Mouse (Mus musculus) left cerebral cortex, postnatal 36 days (tissue): ENCODE measurements around the gene Gm11172. TPM values are rescaled to one million over a fixed set of nuclear protein-coding genes. Genes with fewer than 3 reads are reported as not detected.
"Not testable (repeated sequence)": the region's sequence is repeated elsewhere in the genome, so short reads cannot be mapped to it uniquely, and the experiment has no call there.

Source experiments
- DNase-seq, 2 experiments: peaks; one replicate each; pipeline ENCODE4 v3.0.0; 2021 to 2022; ENCODE audit warnings: low spot score in 2 of 2, mixed read lengths in 1 of 2
- intact Hi-C: fragments of 180-260 bp; cut with DNase I; formaldehyde crosslinking; loops from one replicate; pipeline ENCODE4 v1.15.1; 2025
- total RNA-seq, 2 experiments: library from RNA; stranded (reverse); gene quantifications; 2 replicates each; pipeline ENCODE4 v1.2.3; 2021

Gene Gm11172
- total RNA-seq, 2 experiments from 2014 or later, result not detected

GRCm38 (mm10) chr16:10783883-10784792 is 28.6 kb upstream of the Gm11172 start:
- intact Hi-C loops, result loop anchor here (2.0 to 10.0 kb wide), 2 partner anchors 119 to 213 kb away; no protein-coding TSS in a partner anchor
- DNase-seq, result peak; percentile 33 to 35

- peak; percentile 81 to 82 for DNase-seq
- intact Hi-C loops, result loop anchor here (2.0 to 10.0 kb wide), 3 partner anchors 120 to 214 kb away; no protein-coding TSS in a partner anchor
These were observed 27.8 kb upstream of the Gm11172 start for GRCm38 (mm10) chr16:10784793-10785370.

- peak; percentile 73 to 81 for DNase-seq
- intact Hi-C loops, result loop anchor here (2.0 to 10.0 kb wide), 3 partner anchors 121 to 215 kb away; no protein-coding TSS in a partner anchor
These were observed 27.1 kb upstream of the Gm11172 start, which contains the start of gene Socs1 for GRCm38 (mm10) chr16:10785371-10786231. Socs1 (minus strand) TSS chr16:10785536.

GRCm38 (mm10) chr16:10786288-10786687 is 26.4 kb upstream of the Gm11172 start:
- intact Hi-C loops, result loop anchor here (5.0 to 10.0 kb wide), 2 partner anchors 121 to 159 kb away; no protein-coding TSS in a partner anchor
- peak; percentile 72 to 73 for DNase-seq

- intact Hi-C loops, result loop anchor here (5.0 to 10.0 kb wide), 2 partner anchors 122 to 160 kb away; no protein-coding TSS in a partner anchor
- no peak for DNase-seq
These were observed 25.8 kb upstream of the Gm11172 start for GRCm38 (mm10) chr16:10786782-10787547.

- no peak for DNase-seq
- intact Hi-C loops, result loop anchor here (5.0 to 10.0 kb wide), 2 partner anchors 123 to 160 kb away; no protein-coding TSS in a partner anchor
These were observed 25.1 kb upstream of the Gm11172 start for GRCm38 (mm10) chr16:10787548-10788058.

GRCm38 (mm10) chr16:10788271-10788670 is 24.4 kb upstream of the Gm11172 start, which contains the start of gene Tnp2:
Tnp2 (minus strand) TSS chr16:10788660.
- intact Hi-C loops, result loop anchor here (5.0 to 10.0 kb wide), 2 partner anchors 123 to 161 kb away; no protein-coding TSS in a partner anchor
- DNase-seq, result no peak

- intact Hi-C loops, result loop anchor here (5.0 to 10.0 kb wide), 2 partner anchors 124 to 162 kb away; no protein-coding TSS in a partner anchor
- no peak for DNase-seq
These were observed 23.8 kb upstream of the Gm11172 start for GRCm38 (mm10) chr16:10788866-10789265.

GRCm38 (mm10) chr16:10790702-10791101 is 22.0 kb upstream of the Gm11172 start, which contains the start of gene Prm3:
Prm3 (minus strand) TSS chr16:10790914.
- no peak for DNase-seq
- intact Hi-C loops, result no loop called here

- DNase-seq, result no peak
- intact Hi-C loops, result no loop called here
These were observed 16.7 kb upstream of the Gm11172 start, which contains the start of gene Prm2 for GRCm38 (mm10) chr16:10796034-10796433. Prm2 (minus strand) TSS chr16:10796134.

GRCm38 (mm10) chr16:10802420-10802819 is 10.3 kb upstream of the Gm11172 start:
- DNase-seq, result not testable (repeated sequence)

GRCm38 (mm10) chr16:10805789-10806527 is 6.8 kb upstream of the Gm11172 start, which contains the start of gene Prm1:
Prm1 (minus strand) TSS chr16:10805839.
- intact Hi-C loops, result loop anchor here (5.0 kb wide), 1 partner anchor 36 kb away; no protein-coding TSS in a partner anchor
- no peak for DNase-seq

More at GRCm38 (mm10) chr16:10802420-10802819, 10.3 kb upstream of the Gm11172 start:
- intact Hi-C loops, result not testable (repeated sequence)

GRCm38 (mm10) chr16:10810376-10810775 is 2.3 kb upstream of the Gm11172 start:
- DNase-seq, result no peak
- intact Hi-C loops, result no loop called here

GRCm38 (mm10) chr16:10813726-10814125 is 1.0 kb downstream of the Gm11172 start:
- intact Hi-C loops, result no loop called here

GRCm38 (mm10) chr16:10814864-10815263 is 2.1 kb downstream of the Gm11172 start:
- intact Hi-C loops, result no loop called here
- no peak for DNase-seq

More at GRCm38 (mm10) chr16:10813726-10814125, 1.0 kb downstream of the Gm11172 start:
- no peak for DNase-seq

- intact Hi-C loops, result no loop called here
- no peak for DNase-seq
These were observed 5.9 kb downstream of the Gm11172 start for GRCm38 (mm10) chr16:10818579-10819135.

- no peak for DNase-seq
- intact Hi-C loops, result no loop called here
These were observed 7.3 kb downstream of the Gm11172 start for GRCm38 (mm10) chr16:10819966-10820365.
